Mouse (Mus musculus) frontal cortex, postnatal 14 days (tissue): ENCODE results near the gene Rnf123.

Source experiments
- DNase-seq, 2 experiments: peaks; one replicate each; pipeline ENCODE4 v3.0.0; 2022; ENCODE audit warnings: low spot score in 2 of 2

The Rnf123 gene

GRCm38 (mm10) chr9:108082988-108083431 is at the start of gene Rnf123:
Rnf123 (minus strand) TSS chr9:108083346.
- DNase-seq, result no peak

DNA sequence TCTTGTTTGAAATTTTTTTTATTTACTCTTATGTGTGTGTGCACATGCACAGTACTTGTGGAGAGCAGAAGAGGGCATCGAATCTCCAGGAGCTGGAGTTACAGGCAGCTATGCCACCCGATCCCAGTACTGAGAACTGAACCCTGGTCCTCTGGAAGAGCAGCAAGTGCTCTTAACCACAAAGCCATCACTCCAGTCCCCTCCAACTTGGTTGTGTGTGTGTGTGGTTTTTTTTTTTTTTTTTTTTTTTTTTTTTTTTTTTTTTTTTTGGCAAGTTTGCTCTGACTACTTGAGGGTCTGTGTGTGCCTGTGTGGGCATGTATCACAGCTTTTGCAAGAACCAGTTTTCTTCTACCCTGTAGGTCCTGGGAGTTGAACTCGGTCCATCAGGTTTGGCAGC is 49.2 kb upstream of the Rnf123 start:
- DNase-seq, result no peak

GRCm38 (mm10) chr9:108131502-108131901 is 48.4 kb upstream of the Rnf123 start:
- DNase-seq, result no peak

GRCm38 (mm10) chr9:108129042-108129948 is 46.1 kb upstream of the Rnf123 start:
- no peak for DNase-seq

DNA sequence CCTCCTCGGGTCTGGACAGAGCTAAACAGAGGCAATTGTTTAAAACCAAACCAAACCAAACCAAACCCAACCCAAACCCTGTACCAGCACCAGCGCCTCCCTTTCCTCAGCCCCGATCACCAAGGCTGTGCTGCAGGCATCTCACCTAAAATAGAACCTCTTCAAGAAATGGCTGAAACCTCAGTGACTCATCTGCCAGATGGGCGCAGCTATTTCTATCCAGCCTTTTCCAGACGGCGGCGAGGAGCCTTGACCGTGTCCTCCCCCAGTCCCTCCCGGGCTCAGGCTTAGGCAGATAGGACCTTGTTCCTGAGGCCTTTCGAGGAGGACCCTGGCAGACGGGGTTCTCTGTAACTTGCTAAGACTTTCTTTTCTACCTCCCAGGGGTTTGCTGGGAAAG is 45.1 kb upstream of the Rnf123 start:
- DNase-seq, result peak in 1 of 2 experiments; percentile 59

- no peak for DNase-seq
Observed at GRCm38 (mm10) chr9:108126436-108127180, 43.5 kb upstream of the Rnf123 start.

DNA sequence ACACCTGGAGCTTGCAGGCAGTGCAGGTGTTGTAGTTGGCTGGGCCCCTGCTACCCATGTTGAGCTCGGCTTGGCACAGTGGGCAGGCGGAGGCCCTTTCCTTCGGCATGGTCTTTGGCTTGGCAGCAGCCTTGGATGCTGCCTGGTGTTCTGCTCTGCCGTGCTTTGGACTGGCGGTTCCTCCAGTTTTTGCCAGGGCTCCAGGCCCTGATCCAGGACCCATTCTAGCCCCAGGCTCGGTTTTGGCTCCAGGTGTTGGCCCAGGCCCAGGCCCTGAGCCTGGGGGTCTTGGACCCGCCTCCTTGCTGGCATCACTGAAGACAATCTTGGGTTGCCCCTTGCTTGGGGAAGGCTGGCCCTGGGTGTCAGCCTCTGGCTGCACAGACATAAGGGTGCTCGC is 42.6 kb upstream of the Rnf123 start:
- DNase-seq, result no peak

DNA sequence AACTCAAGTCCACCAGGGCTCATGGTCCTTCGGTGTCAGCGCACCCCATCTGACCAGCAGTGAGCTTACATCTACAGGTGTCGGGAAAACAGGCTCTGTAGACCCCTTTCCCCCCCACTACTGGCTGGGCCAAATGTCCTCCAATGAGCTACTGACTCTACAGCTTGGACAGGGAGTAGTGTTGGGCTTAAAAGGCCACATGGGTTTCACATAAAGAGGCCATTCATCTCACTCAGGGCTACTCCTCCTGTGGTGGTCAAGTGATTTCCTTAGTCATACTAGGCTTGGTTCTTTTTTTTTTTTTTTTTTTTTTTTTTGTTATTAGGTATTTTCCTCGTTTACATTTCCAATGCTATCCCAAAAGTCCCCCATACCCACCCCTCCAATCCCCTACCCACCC is 40.8 kb upstream of the Rnf123 start:
- DNase-seq, result no peak

GRCm38 (mm10) chr9:108121170-108121969 is 38.2 kb upstream of the Rnf123 start:
- DNase-seq, result no peak

- DNase-seq, result no peak
Observed at GRCm38 (mm10) chr9:108120671-108121070, 37.5 kb upstream of the Rnf123 start.

- DNase-seq, result no peak
Observed at GRCm38 (mm10) chr9:108119891-108120411, 36.8 kb upstream of the Rnf123 start.

DNA sequence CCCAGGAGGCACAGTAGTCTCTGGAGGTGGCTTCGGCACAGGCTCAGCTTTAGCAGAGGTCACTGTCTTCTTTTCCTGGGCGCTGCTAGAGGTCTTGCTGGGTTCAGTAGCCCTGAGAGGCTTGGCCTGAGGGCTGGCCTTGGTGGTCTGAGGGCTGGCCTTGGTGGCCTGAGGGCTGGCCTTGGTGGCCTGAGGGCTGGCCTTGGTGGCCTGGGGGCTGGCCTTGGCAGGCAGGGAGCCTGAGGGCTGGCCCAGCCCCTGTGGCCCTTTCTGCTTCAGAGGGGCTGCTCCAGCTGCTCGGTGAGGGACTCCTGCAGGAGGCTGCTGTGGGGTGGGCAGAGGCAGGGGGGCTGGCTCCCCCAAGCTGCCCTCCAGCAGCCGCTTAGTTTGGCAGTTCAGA is 34.0 kb upstream of the Rnf123 start:
- DNase-seq, result no peak

DNA sequence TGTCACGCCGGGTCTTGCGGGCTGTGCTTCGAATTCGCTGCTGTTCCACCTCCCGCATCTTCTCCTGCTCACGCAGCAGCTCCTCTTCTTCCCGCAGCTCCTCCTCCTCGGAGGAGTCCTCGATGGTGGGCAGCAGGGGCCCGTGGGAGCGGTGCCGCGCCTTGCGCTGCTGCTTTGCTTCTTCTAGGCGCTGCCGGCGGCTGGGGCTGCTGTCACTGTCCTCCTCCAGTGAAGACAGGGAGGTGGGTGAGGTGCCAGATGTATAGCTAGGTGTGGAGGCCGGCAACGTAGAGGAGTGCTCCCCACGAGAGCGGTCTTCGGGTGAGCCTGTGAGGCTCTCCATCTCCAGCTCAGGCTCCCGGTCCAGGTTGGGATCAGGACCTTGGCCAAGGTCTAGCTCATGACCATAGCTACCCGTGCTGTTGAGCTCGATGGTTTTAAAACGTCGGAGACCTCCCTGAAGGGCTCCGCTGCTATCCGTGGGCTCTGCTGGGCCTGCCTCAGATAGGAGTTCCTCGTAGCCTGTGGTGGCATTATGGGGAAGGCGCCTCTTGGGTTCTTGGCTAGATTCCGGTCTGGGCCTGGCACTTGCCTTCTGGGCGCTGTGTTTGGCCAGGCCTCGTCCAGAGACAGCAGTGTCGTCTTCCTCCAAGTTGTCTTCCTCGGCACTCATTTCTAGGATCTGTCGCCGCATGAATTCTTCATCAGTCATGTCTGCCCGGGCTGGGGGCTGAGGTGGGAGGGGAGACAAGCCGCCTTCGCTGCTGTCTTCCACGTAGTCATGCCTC is 32.3 kb upstream of the Rnf123 start:
- DNase-seq, result no peak

- DNase-seq, result no peak
Observed at GRCm38 (mm10) chr9:108112719-108113340, 29.7 kb upstream of the Rnf123 start.

- no peak for DNase-seq
Observed at GRCm38 (mm10) chr9:108111593-108112121, 28.5 kb upstream of the Rnf123 start.

GRCm38 (mm10) chr9:108111101-108111592 is 28.0 kb upstream of the Rnf123 start:
- DNase-seq, result no peak

GRCm38 (mm10) chr9:108110160-108110559 is 27.0 kb upstream of the Rnf123 start:
- DNase-seq, result no peak

- DNase-seq, result no peak
Observed at GRCm38 (mm10) chr9:108107867-108108266, 24.7 kb upstream of the Rnf123 start.

- no peak for DNase-seq
Observed at GRCm38 (mm10) chr9:108106090-108106489, 22.9 kb upstream of the Rnf123 start.

- DNase-seq, result no peak
Observed at GRCm38 (mm10) chr9:108105549-108105863, 22.4 kb upstream of the Rnf123 start.
